Mouse (Mus musculus): ENCODE measurements at regions not wholly inside any gene's neighbourhood (a gene's known extent, or its start where the extent isn't known, plus 50 kb on each side); places are given as distances from the start of the nearest gene placed in this dataset.

DNA sequence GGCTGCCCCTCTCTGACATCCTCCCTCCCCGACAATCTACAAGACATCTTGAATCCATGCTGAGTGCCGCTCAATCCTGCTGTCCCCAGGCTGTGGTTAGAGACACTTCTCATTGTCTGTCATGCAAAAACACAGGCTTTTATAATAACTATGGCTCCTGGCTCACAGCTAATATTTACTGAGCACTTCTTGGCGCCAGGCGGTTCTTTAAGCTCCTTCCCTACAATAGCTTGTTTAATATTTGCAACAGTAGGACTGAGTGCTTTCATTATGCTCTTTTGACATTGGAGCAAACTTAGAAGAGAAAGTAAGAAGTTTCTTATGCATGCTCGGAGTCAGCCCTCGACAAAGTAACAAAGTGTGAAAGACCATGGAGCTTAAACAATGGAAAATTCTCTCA is 151.6 kb upstream of the Irx6 start:
- no peak for DNase-seq

DNA sequence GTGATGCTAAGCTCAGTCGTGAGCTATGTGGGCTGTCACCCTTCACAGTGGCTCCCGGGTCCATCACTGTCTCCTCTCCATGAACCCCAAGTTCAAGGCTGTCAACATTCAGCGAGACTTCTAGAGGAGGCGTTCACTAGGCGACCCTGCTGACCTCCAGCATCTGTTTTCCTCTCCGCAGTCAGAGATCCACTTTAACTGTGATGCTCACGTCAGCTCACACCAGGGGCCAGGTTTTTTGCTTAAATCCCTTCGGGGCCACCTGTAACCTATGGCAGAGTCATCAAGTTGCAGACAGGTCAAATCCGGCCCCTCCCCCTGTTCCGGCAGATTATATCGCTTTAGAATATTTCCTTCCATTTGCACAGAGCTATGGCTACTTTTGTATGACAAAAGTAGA is 144.3 kb upstream of the Irx6 start:
- DNase-seq = no peak

- no peak for DNase-seq
Observed at GRCm38 (mm10) chr8:92540636-92541035, 133.5 kb upstream of the Irx6 start.

DNA sequence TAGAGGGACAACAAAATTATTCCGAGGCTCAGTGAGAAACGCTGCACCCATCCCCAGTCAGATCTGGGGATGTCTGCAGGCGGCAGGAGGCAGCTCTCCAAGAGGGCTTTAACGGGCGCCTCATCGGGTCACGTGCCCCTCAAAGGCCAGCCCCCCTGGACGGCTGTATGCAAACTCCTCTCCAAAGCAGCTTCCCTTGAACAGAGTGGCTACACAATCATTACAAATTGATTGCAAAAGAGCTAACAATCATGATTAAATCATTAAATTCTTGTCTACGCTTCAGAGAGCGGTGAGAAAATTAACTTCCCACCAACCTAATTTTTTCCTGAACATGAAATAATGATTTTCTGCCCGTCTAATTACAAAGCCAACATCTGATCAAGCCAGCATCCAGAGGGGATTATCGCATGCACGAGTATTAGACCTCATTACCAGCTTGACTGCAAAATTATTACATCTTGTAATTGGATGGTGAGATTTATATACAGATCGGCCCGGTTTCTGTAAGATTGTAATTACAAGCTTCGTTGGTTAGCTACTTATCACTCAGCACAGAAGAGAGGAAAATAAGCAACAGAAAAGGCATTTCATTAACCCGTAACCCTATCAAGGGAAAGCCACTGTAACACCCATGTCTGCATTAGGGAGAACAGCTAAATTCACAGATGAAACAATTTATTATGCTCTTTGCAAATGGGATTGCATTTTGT is 128.6 kb upstream of the Irx6 start:
- no peak for DNase-seq

DNA sequence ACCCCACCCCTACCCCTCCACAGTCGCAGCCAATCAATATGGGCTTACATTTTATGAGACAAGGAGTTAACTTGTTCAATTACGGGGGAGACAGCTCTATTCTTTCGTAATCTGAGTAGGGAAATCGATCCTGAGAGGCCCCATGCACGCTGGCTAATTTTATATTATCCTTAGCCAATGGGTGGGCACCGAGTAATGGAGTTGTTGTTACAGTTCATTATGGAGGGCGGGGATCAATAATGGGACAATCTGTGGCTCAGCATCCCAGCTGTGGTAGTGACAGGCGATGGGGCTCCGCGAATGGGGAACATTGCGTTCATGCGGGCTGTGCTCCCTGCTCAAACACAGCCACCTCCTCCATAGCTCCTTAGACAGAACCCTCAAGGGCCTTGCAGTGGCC is 118.9 kb upstream of the Irx6 start:
- DNase-seq = no peak

GRCm38 (mm10) chr8:92555631-92556030 is 118.5 kb upstream of the Irx6 start:
- DNase-seq = peak; percentile 9

- no peak for DNase-seq
Observed at GRCm38 (mm10) chr8:92562471-92562870, 111.6 kb upstream of the Irx6 start.

GRCm38 (mm10) chr8:92562962-92563361 is 111.1 kb upstream of the Irx6 start:
- DNase-seq = no peak

- no peak for DNase-seq
Observed at GRCm38 (mm10) chr8:92569650-92570049, 104.4 kb upstream of the Irx6 start.

DNA sequence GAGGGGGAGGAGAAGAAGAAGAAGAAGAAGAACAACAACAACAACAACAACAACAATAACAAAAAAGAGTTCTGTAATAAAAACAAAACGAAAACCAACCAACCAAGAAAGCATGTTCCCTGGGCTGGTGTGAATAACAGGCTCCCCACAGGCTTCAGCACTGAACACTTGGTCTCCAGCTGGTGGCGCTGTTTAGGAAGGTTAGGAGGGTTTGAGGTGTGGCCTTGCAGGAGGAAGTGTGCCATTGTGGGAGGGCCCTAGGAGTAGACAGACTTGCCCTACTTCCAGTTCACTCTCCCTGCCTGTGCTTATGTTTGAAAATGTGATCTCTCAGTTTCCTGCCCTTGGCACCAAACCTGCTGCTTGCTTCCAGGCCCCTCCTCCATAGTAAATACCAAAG is 94.6 kb upstream of the Irx6 start:
- DNase-seq = no peak

- no peak for DNase-seq
Observed at GRCm38 (mm10) chr8:92581051-92581450, 93.0 kb upstream of the Irx6 start.

DNA sequence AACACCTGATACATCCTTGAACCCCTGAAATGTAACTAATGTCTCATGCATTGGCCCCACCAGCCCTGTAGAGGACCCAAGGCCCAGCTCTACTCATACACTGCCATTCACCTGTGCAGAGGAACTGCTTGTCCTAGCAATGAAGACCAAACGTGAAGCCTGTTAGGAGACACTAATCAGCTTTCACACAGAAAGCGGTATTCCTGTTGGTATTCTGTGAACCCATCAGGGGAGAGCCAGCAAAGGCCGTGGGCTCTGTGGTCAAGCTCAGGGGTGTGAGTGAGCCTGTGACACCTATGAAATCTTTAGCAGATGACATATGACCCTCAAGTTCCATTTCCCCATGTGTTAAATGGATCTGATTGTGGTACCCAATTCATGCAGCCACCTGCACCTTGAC is 73.3 kb upstream of the Irx6 start:
- no peak for DNase-seq

DNA sequence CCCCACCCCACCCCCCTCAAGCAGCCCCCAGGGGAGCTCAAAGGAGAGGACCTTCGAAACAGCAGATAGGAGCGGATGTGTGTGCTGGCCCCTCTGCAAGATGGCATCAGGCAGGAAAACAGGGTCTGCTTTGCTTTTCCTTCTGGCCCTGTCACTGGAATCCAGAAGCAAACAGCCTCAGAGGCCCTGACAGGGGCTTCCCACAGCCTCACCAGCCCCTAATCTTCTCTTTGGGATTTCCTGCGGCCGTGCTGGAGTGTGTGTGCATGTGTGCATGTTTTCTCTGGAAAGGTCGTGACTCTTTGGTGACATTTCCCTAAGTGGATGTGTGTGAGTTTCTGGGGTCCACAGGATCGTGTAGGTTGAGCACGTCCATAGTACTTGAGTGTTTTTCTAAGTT is 71.1 kb upstream of the Irx6 start:
- DNase-seq = no peak

DNA sequence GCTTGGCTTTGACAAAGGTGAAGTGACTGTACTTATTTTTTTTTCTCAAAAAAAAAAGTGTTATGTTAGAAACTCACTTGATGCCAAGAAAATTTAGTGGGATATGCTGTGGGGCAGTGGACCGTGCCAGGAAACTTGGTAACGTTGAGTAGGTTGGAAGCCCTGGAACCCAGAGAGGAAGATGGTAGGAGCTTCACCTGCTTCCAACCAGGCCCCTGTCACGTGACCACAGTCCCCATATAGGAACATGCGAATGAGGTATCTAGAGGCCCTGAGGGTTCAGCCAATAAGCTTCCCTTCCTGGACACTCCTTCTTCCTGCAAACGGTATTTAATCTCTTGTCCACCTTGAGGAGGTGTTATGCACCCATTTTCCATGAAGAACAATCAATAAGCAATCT is 68.5 kb upstream of the Irx6 start:
- DNase-seq = no peak

GRCm38 (mm10) chr8:92607604-92608003 is 66.5 kb upstream of the Irx6 start:
- no peak for DNase-seq

- no peak for DNase-seq
Observed at GRCm38 (mm10) chr8:92609908-92610307, 64.2 kb upstream of the Irx6 start.

DNA sequence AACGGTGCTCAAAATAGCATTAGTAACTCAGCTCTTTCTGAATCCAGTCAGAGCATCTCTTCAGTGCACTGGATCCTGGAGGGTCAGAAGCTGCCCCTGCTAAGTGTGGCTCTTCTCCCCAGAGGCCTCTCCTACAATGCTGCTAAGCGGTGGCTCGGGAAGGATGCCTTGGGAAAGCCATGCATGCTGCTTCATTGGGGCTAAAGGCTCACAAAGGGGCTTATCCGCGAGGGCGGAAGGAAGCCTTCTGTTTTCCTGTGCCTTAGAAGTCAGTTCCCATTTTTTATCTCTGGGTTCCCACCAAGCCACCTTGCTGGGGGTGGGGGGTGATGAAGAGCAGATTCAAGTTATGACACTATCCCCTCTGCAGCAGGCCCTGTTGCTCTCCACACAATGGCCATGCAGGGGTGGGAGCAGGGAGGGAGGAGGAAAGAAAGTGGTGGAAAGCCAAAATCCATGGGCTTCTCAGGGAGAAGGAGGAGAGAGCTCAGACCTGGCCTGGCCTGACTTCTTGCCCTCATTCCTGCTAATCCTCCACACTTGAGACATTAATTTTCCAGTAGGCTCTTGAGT is 63.5 kb upstream of the Irx6 start:
- DNase-seq = no peak

- DNase-seq = no peak
Observed at GRCm38 (mm10) chr8:92613486-92613885, 60.6 kb upstream of the Irx6 start.

- no peak for DNase-seq
Observed at GRCm38 (mm10) chr8:92616341-92617115, 57.6 kb upstream of the Irx6 start.

DNA sequence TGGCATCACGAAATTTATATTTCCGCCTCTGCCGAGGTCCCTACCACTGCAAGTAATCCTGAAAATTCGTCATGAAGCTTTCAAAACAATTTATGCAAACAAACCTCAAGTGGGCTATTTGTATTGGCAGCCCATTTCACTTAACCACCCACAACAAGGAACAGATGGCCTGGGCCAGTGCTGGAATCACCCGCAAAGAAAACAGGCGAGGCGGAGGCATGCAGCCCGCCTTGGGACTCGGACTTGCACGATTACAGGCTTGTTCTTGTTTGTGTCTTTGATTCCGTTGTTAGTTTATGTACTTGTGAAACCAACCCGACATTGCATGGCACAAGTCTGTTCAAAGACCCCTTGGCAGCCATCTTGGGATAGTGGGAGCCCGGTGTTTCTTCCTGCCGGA is 55.8 kb upstream of the Irx6 start:
- no peak for DNase-seq
